Mouse (Mus musculus): ENCODE measurements around the gene Map3k14.

- TF ChIP-seq CTCF (IDR thresholded peaks at IDR 0.05; ENCODE audit: extremely low read depth, insufficient read length, insufficient replicate concordance, low read depth, low read length) (no peak), POLR2A (IDR thresholded peaks at IDR 0.05; ENCODE audit: low read depth, low read length) (no peak)
Observed at GRCm38 (mm10) chr11:103177815-103178485, 89.3 kb downstream of the Map3k14 start.

Data from small intestine, adult 2 months (tissue).